Mouse (Mus musculus): ENCODE results near the gene Mtfp1. TPM values are rescaled to one million over a fixed set of nuclear protein-coding genes. Genes with fewer than 3 reads are reported as not detected.
A peak's percentile ranks its signal among the peaks of the same experiment; 100 is the strongest.
"Not testable (repeated sequence)": the region's sequence is repeated elsewhere in the genome, so short reads cannot be mapped to it uniquely, and the experiment has no call there.

The Mtfp1 gene
- polyA plus RNA-seq, 1 experiment from 2014 or later = 7.7 TPM

GRCm38 (mm10) chr11:4122742-4123579 is 27.7 kb upstream of the Mtfp1 start, which contains the start of gene Sec14l2:
Sec14l2 (minus strand) TSS chr11:4123415.
- no peak within 1 kb of the TSS for H3K4me3 ChIP-seq
- H3K27ac ChIP-seq = no peak within 1 kb of the TSS
- ATAC-seq (ENCODE audit: insufficient number of reproducible peaks, insufficient read depth, low FRiP score, low TSS enrichment, low read depth) = no peak
- peaks cover 15% of the 10 kb centered on the region; the same call in 1 of the 2 replicates for H3K9me3 ChIP-seq
- H3K27me3 ChIP-seq = peaks cover 21% of the 10 kb centered on the region
- H3K36me3 ChIP-seq = no peaks in the 10 kb centered on the region
- H3K9ac ChIP-seq = no peak within 1 kb of the TSS
- H3K4me1 ChIP-seq = peaks cover 10% of the 10 kb centered on the region
- 72% methylated on average over 10 of the region's 10 CpGs for WGBS
- no peak within 1 kb of the TSS for H3K4me2 ChIP-seq

- Histone ChIP-seq H3K36me3 (no peaks in the 10 kb centered on the region), H3K4me1 (peaks cover 18% of the 10 kb centered on the region), H3K27ac (no peak overlapping the region), H3K9me3 (peaks cover 15% of the 10 kb centered on the region; the same call in 1 of the 2 replicates), H3K27me3 (peaks cover 28% of the 10 kb centered on the region), H3K4me3 (no peak overlapping the region), H3K4me2 (no peak overlapping the region), H3K9ac (no peak overlapping the region)
- no peak for ATAC-seq (ENCODE audit: insufficient number of reproducible peaks, insufficient read depth, low FRiP score, low TSS enrichment, low read depth)
- 77% methylated on average over 5 of the region's 5 CpGs for WGBS
Measured at GRCm38 (mm10) chr11:4122226-4122625, 27.0 kb upstream of the Mtfp1 start.

GRCm38 (mm10) chr11:4121691-4122090 is 26.4 kb upstream of the Mtfp1 start:
- WGBS = 82% methylated on average over 3 of the region's 3 CpGs
- no peak for ATAC-seq (ENCODE audit: insufficient number of reproducible peaks, insufficient read depth, low FRiP score, low TSS enrichment, low read depth)
- no peak overlapping the region for H3K9ac ChIP-seq

GRCm38 (mm10) chr11:4119635-4120034 is 24.4 kb upstream of the Mtfp1 start:
- Histone ChIP-seq H3K9me3 (no peaks in the 10 kb centered on the region), H3K27me3 (peaks cover 33% of the 10 kb centered on the region), H3K27ac (no peak overlapping the region), H3K36me3 (no peaks in the 10 kb centered on the region), H3K9ac (no peak overlapping the region), H3K4me3 (no peak overlapping the region), H3K4me2 (no peak overlapping the region), H3K4me1 (peaks cover 22% of the 10 kb centered on the region)
- ATAC-seq (ENCODE audit: insufficient number of reproducible peaks, insufficient read depth, low FRiP score, low TSS enrichment, low read depth) = no peak
- WGBS = 87% methylated on average over 5 of the region's 5 CpGs

More at GRCm38 (mm10) chr11:4121691-4122090, 26.4 kb upstream of the Mtfp1 start:
- Histone ChIP-seq H3K9me3 (peaks cover 13% of the 10 kb centered on the region; the same call in 1 of the 2 replicates), H3K27me3 (peaks cover 32% of the 10 kb centered on the region), H3K4me2 (no peak overlapping the region), H3K4me3 (no peak overlapping the region), H3K27ac (no peak overlapping the region), H3K4me1 (peaks cover 21% of the 10 kb centered on the region), H3K36me3 (no peaks in the 10 kb centered on the region)

GRCm38 (mm10) chr11:4118081-4118921 is 23.1 kb upstream of the Mtfp1 start:
- no peaks in the 10 kb centered on the region for H3K36me3 ChIP-seq
- H3K4me3 ChIP-seq = peak overlapping the region; percentile 61
- peaks cover 33% of the 10 kb centered on the region for H3K27me3 ChIP-seq
- peak overlapping the region; percentile 84 for H3K9ac ChIP-seq
- H3K4me1 ChIP-seq = peaks cover 22% of the 10 kb centered on the region
- H3K4me2 ChIP-seq = peak overlapping the region; percentile 92
- no peaks in the 10 kb centered on the region for H3K9me3 ChIP-seq
- ATAC-seq (ENCODE audit: insufficient number of reproducible peaks, insufficient read depth, low FRiP score, low TSS enrichment, low read depth) = 0 out of 2 replicates have a peak, but pooled peaks have one; percentile 58
- no peak overlapping the region for H3K27ac ChIP-seq
- WGBS = 3% methylated on average over 41 of the region's 41 CpGs

GRCm38 (mm10) chr11:4117372-4118071 is 22.3 kb upstream of the Mtfp1 start:
- Histone ChIP-seq H3K9ac (peak overlapping the region; percentile 84), H3K4me3 (peak overlapping the region; percentile 61), H3K36me3 (no peaks in the 10 kb centered on the region), H3K9me3 (no peaks in the 10 kb centered on the region), H3K4me1 (peaks cover 22% of the 10 kb centered on the region), H3K4me2 (peak overlapping the region; percentile 92), H3K27ac (no peak overlapping the region), H3K27me3 (peaks cover 33% of the 10 kb centered on the region)
- WGBS = 22% methylated on average over 3 of the region's 3 CpGs
- ATAC-seq (ENCODE audit: insufficient number of reproducible peaks, insufficient read depth, low FRiP score, low TSS enrichment, low read depth) = no peak

GRCm38 (mm10) chr11:4116458-4117141 is 21.4 kb upstream of the Mtfp1 start:
- WGBS = 54% methylated on average over 11 of the region's 11 CpGs
- H3K4me3 ChIP-seq = no peak overlapping the region
- ATAC-seq (ENCODE audit: insufficient number of reproducible peaks, insufficient read depth, low FRiP score, low TSS enrichment, low read depth) = no peak
- no peaks in the 10 kb centered on the region for H3K36me3 ChIP-seq
- H3K4me1 ChIP-seq = peaks cover 22% of the 10 kb centered on the region
- no peak overlapping the region for H3K9ac ChIP-seq
- no peak overlapping the region for H3K27ac ChIP-seq
- no peak overlapping the region for H3K4me2 ChIP-seq
- no peaks in the 10 kb centered on the region for H3K9me3 ChIP-seq
- peaks cover 33% of the 10 kb centered on the region for H3K27me3 ChIP-seq

GRCm38 (mm10) chr11:4115407-4115806 is 20.2 kb upstream of the Mtfp1 start:
- Histone ChIP-seq H3K36me3 (peaks cover 9% of the 10 kb centered on the region; the same call in 1 of the 2 replicates), H3K4me2 (no peak overlapping the region), H3K9ac (no peak overlapping the region), H3K27ac (no peak overlapping the region), H3K4me1 (peaks cover 22% of the 10 kb centered on the region), H3K4me3 (no peak overlapping the region), H3K9me3 (no peaks in the 10 kb centered on the region), H3K27me3 (peaks cover 33% of the 10 kb centered on the region)
- no peak for ATAC-seq (ENCODE audit: insufficient number of reproducible peaks, insufficient read depth, low FRiP score, low TSS enrichment, low read depth)
- WGBS = 89% methylated on average over 4 of the region's 4 CpGs

GRCm38 (mm10) chr11:4114541-4114940 is 19.3 kb upstream of the Mtfp1 start:
- ATAC-seq (ENCODE audit: insufficient number of reproducible peaks, insufficient read depth, low FRiP score, low TSS enrichment, low read depth); H3K4me2 ChIP-seq; H3K9ac ChIP-seq; H3K27ac ChIP-seq; H3K9me3 ChIP-seq; H3K4me3 ChIP-seq: not testable (repeated sequence)
- H3K4me1 ChIP-seq = peaks cover 22% of the 10 kb centered on the region
- peaks cover 26% of the 10 kb centered on the region for H3K27me3 ChIP-seq
- H3K36me3 ChIP-seq = peaks cover 10% of the 10 kb centered on the region; the same call in 1 of the 2 replicates
- 81% methylated on average over 6 of the region's 6 CpGs for WGBS

GRCm38 (mm10) chr11:4113970-4114369 is 18.7 kb upstream of the Mtfp1 start:
- ATAC-seq (ENCODE audit: insufficient number of reproducible peaks, insufficient read depth, low FRiP score, low TSS enrichment, low read depth) = no peak
- 81% methylated on average over 6 of the region's 6 CpGs for WGBS
- Histone ChIP-seq H3K9ac (no peak overlapping the region), H3K4me3 (no peak overlapping the region), H3K9me3 (no peaks in the 10 kb centered on the region), H3K27ac (no peak overlapping the region), H3K4me1 (peaks cover 20% of the 10 kb centered on the region), H3K27me3 (peaks cover 20% of the 10 kb centered on the region), H3K4me2 (no peak overlapping the region), H3K36me3 (peaks cover 10% of the 10 kb centered on the region; the same call in 1 of the 2 replicates)

All from embryonic facial prominence, embryonic 13.5 days (tissue).